Comparison of ENCODE assay signal across 16 mouse cellular contexts in genomic region chr10:19140628-19141027, GRCm38 (mm10).
"Had no signal": no experiment of that assay in that cellular context is flagged by ENCODE, and none has a peak within 500 bp of the region (broad histone marks: within the 10 kb centered on the region; RNA-seq: fewer than 3 reads in every experiment).

No protein-coding gene starts in this region.

- DNase-seq: midbrain, embryonic 14.5 days; right cerebral cortex, postnatal 4 days; spleen, adult 18-20 months; thymus, postnatal 4 days had no signal

- H3K9ac ChIP-seq: hindbrain, embryonic 12.5 days; liver, embryonic 15.5 days; lung, embryonic 15.5 days; neural tube, embryonic 12.5 days; stomach, embryonic 15.5 days had no signal

- H3K4me2 ChIP-seq: hindbrain, embryonic 12.5 days; liver, embryonic 11.5 days; liver, embryonic 15.5 days; lung, embryonic 15.5 days; neural tube, embryonic 12.5 days; stomach, embryonic 15.5 days had no signal

- H3K4me1 ChIP-seq: hindbrain, embryonic 12.5 days; limb, embryonic 10.5 days; liver, embryonic 15.5 days; lung, embryonic 15.5 days; midbrain, embryonic 10.5 days; neural tube, embryonic 12.5 days; stomach, embryonic 15.5 days had no signal

- H3K36me3 ChIP-seq: hindbrain, embryonic 12.5 days; limb, embryonic 10.5 days; liver, embryonic 15.5 days; lung, embryonic 15.5 days; midbrain, embryonic 10.5 days; neural tube, embryonic 12.5 days; stomach, embryonic 15.5 days had no signal

- H3K27me3 ChIP-seq: hindbrain, embryonic 12.5 days; liver, embryonic 15.5 days; lung, embryonic 15.5 days; neural tube, embryonic 12.5 days; stomach, embryonic 15.5 days had no signal

- ATAC-seq: hindbrain, embryonic 16.5 days; inflammation-experienced regulatory T-cells, adult 6 months; intestine, postnatal 0 days had no signal

- H3K4me3 ChIP-seq: hindbrain, embryonic 12.5 days; left cerebral cortex, adult 2 months; limb, embryonic 10.5 days; liver, embryonic 15.5 days; lung, embryonic 15.5 days; midbrain, embryonic 10.5 days; neural tube, embryonic 12.5 days; stomach, embryonic 15.5 days had no signal

- H3K27ac ChIP-seq: hindbrain, embryonic 12.5 days; left cerebral cortex, adult 2 months; limb, embryonic 10.5 days; liver, embryonic 15.5 days; lung, embryonic 15.5 days; midbrain, embryonic 10.5 days; neural tube, embryonic 12.5 days; stomach, embryonic 15.5 days had no signal

- H3K9me3 ChIP-seq: hindbrain, embryonic 12.5 days; limb, embryonic 10.5 days; liver, embryonic 15.5 days; lung, embryonic 15.5 days; midbrain, embryonic 10.5 days; neural tube, embryonic 12.5 days; stomach, embryonic 15.5 days had no signal
